Mouse (Mus musculus) spleen, postnatal 4 days (tissue): ENCODE data around the gene Prdm16.

Source experiments
- DNase-seq, 2 experiments: peaks; one replicate each; pipeline ENCODE4 v3.0.0; 2022; ENCODE audit warnings: low spot score in 2 of 2

The Prdm16 gene

DNA sequence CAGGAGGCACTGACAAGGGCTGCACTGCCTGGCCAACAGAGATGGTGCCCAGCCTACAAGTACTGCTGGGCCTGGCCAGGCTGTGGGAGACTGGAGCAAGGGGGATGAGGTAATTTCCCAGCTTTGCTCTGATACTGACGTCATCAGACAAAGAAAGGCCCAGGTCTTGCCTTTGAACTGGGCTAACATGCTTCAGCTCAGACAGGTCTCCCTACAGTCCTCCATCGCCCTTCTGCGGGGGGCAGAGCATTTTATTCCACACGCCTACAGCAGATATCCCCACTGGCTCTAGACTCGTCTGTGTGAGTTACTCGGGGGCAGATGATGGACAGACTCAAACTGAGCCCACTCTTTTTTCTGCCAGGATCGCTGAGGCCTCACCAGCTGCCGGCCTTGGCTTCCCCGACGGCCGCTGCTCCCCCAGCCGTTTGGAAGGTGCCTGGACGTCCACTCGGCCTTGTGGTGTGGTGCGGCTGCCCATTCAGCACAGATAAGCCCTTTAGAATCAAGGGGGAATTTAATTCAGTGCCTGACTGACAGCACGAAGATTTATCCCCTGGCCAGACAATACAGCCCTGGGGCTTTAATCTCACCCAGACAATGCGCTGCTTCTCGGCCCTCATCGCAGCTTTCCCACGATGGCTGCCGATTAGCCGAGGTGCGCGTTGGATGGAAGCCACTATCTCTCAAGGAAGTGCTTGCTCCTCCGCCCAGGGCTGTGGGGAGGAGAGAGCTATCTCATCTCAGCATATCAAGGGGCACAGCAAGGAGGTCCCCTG is 32.8 kb downstream of the Prdm16 start:
- DNase-seq = peak in 1 of 2 experiments; percentile 36

DNA sequence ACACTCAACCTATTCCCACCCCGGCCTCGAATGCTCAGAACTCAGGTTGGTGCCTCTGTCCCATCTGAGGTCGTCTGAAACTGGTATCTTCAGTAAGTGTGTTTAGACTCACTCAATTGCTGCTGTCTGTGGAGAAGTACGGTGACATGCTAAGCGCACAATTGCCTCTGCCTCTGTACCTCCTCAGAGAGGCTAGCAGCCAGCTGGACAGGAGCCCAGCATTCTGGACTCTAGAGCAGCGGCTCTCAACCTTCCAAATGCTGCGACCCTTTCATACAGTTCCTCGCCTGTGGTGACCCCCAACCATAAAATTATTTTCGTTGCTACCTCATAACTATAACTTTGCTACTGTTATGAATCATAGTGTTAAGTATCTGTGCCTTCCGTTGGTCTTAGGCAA is 34.3 kb downstream of the Prdm16 start:
- DNase-seq = no peak

DNA sequence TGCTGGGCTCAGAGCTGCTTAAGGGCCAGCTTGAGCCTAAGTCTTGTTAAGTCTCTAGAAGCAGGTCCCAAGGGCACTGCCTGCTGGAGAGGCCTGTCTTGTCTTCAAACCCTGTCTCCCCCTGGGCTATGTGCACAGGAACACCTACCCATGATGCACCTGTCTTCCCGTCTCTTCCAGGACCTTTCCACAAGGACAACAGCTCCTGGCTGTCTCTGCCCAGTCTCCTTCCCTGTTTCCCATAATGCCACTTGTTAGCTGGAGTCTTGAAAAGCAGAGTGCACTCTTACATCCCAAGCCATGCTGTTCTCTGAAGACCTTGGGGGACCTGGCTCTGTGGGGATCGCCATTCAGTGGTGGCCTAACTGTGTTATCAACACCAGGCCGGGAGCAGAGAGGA is 35.7 kb downstream of the Prdm16 start:
- no peak for DNase-seq

DNA sequence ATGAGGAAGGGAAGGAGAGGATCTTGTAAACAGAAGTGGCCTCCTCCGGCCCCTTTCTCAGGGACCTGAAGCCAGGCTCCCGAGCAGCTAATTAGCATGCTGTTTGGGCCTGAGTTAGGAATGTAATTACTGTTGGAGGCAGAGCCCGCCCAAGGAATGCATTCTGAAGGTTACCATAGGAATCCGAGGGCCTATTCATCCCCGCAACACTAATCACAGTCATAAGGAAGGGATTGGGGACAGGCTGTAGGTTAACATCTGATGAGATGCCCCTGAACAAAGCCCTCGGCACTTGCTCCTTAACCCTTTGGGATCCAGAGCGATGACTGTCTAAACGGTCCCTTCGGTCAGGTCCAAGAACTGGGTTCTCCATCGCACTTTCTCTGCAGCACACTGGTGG is 36.7 kb downstream of the Prdm16 start:
- DNase-seq = no peak

DNA sequence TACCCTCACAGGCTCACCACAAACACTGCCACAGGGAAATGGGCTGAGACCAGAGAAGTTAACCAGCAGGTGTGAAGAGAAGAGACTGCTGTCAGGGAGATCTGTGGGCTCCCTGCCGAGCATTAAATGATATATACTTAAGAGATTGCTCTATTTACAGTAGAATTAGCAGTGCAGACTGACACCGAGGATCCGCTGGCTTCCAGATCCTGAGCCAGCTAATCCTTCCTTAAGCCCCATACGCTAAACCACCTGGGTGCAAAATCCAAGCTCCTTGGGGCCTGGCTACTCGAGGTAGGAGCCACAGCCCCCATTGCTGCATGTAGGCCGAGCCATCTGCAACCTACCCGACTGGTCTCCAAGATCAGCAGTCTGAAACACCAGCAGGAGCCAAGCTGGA is 38.3 kb downstream of the Prdm16 start:
- DNase-seq = no peak

DNA sequence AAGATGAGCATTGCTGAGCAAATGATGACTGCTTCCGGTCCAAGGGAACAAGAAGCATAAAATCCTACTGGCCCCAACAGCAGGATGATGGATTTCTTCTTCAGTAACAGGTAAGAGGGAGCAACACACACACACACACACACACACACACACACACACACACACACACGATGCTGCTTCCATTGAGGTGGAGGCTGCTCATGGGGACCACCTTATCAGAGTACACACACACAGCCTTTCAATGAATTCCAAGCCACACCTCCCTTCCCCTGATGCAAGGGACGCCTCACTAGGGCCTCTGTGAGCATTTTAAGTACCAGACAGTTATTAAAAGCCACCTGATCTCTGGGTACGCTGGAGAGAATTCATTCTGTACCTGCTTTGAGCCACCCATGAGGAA is 39.9 kb downstream of the Prdm16 start:
- DNase-seq = no peak

DNA sequence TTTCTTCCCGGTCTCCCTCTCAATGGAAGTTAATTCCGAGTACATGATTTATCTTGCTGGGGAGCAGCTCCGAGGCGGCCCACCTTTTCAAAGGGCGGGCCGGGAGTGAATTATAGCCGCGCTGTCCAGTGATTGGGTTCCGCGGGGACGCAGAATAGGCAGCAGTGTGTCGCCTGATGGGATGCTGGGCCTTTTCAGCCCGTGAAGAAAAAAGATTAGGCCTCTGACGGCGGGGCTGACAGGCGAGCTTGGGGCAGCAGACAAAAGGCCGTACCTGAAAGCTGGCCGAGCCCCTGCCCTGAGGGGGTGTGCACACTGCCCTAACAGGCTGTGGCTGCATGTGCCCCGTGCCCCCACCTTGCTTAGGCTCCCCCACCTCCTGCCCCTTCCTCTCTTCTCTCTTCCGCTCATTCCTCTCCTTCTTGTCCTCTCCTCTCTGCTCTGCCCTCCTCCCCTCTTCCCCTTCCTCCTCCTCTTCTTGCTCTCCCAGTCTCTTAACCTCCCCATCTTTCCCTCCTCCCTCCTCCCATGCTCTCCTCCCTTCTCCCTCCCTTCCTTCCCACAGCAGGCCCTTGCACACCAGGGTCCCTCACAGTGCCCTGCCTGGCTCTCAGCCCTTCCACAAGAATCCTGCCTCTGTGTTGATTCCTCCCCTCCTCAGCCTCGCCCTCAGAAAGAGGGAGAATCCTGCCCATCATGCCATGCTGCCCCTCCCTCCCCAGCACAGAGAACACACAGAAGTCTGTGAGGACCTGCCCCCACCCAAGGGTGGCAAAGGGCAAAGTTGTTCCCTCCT is 41.7 kb downstream of the Prdm16 start:
- no peak for DNase-seq

DNA sequence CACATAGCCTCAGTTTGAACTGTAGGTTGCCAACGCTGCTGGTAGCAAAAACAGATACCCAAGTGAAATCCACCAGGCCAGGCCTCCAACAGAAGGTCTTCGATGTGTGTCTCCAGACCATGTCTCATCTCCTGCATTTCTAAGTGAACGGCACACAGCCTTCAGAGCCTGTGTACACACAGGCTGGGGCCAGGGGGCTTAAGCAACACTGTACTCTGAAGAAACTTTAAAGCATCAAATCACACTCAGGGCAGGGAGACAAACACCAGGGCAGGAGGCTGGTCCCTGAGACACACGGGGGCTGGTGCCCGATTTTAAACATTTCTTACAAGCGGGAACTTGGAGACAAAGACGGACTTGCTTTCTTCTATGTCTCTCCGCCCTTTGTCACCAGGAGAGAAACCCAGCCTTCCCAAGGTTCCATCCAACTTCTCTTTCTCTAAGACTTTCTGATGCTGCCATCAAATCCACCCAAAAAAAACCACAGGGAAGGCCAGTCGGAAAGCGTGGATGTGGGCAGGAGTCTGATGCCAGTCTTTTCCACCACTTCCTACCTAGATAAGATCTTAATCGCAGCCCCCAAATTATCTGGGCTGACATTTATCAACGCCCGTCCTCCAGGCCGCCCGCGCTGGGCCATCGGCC is 42.4 kb downstream of the Prdm16 start:
- no peak for DNase-seq

DNA sequence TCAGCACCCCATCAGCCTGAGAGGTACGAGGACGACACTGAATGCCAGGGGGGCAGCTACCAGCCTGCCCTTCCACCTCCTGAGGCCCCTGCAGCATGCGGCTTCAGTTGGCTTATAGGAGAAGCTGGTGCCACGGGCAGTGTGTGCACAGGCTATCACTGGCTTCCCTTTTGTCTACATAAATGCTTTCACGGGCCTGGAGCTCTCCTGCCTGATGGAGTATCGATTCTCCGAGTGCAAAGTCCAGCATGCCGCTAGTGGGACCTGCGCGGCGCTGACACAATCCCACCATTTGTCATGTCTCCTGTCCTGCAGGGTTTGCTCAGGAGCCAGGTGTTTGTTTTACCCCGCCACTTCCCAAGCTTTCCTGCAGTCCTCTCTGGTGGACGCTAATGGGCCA is 44.1 kb downstream of the Prdm16 start:
- no peak for DNase-seq

DNA sequence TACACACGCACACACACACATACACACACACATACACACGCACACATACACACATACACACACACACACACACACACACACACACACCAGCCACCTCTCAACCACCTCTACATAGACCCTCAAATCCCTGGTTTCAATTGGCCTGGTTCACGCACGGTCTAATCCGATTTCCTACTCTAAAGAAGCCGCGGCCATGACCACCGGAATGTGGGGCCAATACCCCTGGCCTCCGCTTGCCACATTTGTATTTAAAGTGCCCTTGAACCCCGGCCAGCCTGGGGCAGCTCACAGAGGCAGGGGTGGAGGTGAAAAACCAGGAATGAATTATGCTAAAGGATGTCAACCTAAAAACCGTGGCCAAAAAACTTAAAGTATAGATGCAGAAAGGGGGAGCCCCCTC is 45.8 kb downstream of the Prdm16 start:
- no peak for DNase-seq

DNA sequence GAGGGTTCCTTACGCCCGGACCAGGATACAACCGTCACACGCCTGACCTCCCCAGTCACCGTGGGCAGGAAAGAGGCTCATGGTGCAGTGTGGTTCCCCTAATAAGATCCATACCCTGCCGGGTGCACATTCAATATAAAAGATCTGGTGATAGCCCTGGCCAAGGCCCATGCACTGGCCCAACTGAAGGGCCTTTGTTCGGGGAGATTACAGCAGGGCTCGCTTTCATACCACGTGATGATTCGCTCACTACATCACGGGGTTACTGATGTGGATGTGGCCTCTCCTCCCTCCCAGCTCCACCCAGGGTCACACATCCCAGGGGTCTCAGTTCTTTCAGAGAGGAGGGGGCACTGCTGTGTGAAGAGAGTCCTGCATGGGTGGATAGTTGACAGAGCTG is 50.3 kb downstream of the Prdm16 start:
- DNase-seq = no peak

DNA sequence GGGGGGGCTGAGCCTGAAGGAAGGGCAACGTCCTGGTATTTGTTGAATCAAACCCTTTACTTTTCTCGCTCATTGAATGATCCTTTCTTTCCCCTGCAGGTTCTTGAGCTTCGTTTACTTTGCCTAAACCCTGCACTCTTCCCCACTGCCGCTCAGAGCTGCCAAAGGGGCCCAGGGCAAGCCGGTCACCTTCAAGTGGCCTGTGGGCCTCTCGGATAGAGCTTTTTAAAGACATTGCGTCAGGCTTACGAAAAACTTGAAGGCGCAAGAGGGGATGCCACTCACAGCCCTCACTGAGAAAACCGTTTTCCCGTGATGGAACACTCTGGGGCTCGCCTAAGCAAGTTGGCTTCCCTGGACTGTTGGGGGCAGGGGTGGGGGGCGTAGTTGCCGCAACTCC is 50.9 kb downstream of the Prdm16 start:
- DNase-seq = no peak

DNA sequence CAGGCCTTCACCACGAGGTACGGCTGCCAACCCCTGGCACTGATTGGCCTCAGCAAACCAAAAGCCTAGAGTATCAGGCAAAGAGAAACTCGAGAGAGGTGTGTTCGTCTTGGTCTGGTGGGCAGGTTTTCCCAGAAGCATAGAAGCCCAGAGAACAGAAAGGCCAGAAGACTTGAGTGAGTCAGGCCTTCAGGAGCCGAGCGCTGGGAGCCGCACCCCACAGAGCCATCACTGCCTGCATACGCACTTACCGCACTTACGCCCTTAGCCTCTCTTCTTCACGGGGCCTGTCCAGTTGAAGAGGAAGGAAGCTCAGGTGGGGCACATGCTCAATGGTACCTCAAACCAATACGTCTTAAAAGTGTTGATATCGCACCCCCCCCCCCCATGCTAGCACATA is 53.0 kb downstream of the Prdm16 start:
- DNase-seq = no peak

DNA sequence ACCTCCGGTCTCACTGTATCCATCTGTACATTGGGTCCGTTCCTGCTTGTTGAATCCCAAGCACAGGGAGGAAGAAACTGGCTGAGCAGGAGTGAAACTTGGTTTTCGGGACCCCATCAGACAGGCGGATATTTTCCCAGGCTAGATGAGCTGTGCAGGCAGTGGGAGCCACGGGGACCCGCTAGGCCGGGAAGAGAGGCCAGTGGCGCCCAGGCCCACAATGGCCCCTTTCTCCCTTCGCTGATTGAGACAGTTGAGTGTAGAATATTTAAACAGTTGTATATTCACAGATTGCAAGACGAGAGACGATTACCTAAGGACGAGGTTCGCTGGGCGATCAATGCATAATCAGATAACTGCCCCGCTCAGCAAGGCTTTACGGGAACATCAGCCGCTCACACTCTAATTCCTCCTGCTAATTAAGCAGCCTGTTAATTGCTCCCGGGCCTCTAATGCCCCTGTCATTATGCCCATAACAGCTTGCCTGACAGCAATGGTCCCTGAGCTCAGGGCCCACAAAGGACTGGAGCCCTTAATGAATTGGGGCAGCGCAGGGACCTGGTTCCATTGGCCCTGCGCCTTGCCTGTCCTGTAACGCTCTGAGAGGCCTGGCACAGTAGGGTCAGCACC is 54.0 kb downstream of the Prdm16 start:
- DNase-seq = no peak

DNA sequence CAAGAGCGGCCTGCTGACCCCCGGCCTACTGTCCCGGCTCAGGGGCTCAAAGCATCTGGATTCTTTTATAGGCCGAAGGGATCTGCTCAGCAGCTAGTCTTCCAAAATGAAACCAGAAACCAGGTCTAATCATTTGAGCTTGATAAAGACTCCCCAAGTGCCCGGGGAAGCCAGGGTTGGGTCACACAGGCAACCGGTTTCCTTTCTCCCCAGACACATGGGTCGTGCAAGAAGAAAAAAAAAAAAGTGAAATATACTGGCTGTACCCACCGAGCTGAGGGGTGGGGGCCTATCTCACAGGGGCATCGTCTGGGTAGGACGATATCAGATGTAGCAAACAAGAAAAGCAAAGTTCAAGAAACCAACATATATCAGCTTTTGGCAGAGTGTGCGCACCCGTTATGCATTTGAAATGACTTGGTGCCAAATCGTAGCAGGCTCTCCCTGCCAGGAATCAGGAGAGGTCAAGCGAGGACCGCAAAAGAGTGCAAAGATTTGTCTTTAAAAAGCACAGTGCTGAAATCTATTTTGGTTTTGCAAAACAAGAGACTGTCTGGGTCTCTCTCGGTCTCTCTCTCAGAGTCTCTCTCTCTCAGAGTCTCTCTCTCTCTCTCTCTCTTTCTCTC is 55.3 kb downstream of the Prdm16 start:
- DNase-seq = no peak

DNA sequence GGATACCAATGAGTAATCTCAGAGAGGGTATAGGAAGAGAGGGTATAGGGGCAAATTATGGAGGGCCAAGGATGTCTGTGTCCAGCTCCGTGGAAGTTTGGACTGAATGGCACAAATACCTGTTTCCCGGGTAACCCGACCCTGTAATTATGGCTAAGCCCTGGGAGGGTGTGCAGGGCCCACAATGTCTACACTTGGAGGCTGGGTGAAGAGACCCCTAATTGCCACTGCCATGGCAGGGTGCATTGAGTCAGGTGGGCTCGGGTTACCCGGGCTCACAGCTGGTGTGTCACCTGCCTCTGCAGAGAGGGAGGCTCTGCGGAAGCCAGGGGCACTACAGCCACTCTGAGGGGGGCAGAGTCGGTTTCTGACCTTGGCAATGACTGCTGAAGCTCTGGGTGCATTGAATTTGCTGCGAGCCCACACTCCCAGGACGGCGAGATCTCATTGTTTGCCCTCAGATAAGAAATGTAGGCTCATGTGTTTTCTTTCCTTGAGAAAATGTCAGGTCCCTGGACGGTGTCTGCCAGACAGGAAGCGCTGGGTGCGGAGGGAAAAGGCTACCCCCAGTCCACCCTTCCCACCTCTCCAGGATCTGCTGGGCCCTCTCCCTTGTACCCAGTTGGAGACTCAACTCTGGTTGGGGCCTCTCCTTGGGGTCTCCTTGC is 62.3 kb downstream of the Prdm16 start:
- no peak for DNase-seq

DNA sequence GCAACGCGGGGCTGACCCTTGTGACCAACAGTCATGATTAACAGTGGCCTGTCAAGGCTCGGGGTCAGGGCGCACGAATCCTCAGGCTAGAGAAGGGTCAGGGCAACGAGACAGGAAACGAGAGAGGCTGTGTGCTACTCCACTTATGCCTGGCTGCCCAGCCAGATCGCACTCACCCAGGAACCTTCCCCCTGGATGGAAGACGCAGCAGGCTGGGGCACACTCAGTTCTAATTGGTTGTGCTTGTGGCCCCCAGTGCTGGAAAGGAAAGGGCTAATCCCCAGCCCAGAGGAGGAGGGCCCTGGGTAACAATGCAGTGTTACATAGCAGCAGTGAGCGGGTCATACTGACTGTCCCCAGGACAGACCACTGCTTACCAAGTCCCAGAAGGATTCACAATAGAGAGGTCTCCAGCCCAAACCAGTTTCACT is 66.2 kb downstream of the Prdm16 start:
- no peak for DNase-seq

DNA sequence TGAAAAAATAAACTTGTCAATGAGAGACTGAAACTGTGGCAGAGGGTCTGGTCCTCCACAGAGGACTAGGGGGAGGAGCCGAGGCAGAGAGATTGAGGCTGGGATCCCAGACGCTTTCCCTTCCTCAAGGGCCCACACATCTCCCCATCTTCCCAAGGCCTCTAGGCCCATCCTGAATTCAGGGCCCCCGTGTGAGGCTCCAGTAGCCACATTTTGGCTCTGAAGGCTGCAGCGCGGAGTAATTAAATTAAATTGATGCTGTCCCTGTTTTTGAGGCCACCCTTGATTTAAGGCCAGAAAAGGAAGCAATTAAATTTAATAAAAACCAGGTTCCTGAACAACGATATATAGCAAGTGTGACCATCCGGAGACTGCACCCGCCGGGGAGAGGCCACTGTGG is 66.8 kb downstream of the Prdm16 start:
- DNase-seq = no peak

DNA sequence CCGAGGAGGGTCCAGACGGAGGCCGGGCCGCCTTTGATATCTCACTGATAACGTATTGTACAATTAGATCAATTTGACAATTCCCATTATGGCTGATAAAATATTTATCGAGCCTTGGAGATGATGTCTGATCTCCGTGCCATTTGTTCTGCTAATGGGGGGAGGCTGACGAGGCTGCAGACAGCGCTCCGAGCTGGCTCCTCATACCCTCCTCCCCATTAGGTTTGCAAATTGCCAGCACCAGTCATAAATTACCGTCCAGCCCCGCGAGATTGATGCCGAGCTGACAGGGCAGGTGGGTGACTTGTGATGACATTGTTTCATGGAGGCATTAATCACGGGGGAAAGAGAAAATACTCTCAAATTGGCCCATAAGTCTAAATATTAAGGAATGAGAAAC is 67.9 kb downstream of the Prdm16 start:
- DNase-seq = no peak

DNA sequence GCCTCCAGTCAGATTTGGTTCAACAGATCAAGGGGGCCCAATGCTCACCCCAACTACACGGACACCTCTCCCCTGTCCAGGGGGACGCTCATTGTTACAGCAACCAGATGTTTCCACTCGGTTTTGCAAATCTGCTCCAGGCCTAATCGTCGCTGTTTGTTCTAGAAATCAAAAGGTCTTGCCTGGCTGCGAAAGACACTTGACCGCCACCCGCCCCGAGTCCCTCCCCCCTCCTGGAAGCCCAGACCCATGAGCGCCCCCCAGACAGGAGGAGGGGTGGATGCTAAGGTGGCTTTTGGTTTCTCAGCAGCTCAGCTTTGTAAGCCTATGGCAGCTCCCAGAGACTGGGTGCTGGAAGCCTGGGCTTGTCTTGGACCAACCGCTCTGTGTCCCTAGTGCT is 68.7 kb downstream of the Prdm16 start:
- DNase-seq = no peak

DNA sequence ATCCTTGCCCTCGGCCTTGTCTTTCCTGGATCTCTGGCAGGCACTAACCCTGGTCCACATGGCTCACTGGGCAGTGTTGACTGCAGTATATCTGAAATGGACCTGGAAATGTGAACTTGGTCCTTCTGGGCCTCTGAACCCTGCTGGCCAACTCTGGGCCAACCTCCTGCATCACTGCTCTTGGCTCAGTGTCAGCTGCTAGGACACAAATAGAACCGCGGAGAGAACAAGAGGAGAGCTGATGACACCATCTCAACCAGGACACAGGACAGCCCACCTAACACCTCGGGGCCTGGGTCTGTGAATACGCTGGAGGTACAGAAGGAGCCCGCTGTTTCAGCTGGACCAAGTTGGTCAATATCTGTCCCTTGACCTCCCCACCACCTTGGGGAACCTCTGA is 73.5 kb downstream of the Prdm16 start:
- no peak for DNase-seq
